Mouse (Mus musculus) kidney, embryonic 14.5 days (tissue): ENCODE data around the gene Thbd. TPM values are rescaled to one million over a fixed set of nuclear protein-coding genes. Genes with fewer than 3 reads are reported as not detected.

Source experiments
- ATAC-seq: fragments of 200-750 bp; cut with Nextera tagmentation; 2 replicates; pipeline ENCODE4 v1.8.0; 2017; ENCODE audit warnings: moderate number of reproducible peaks, mild to moderate bottlenecking, moderate TSS enrichment, moderate library complexity; ENCODE audit not compliant: low FRiP score, low TSS enrichment
- H3K27ac ChIP-seq: fragments of 300-500 bp; sonication (generic); 2 replicates; pipeline ENCODE4 v1.5.1; 2014; ENCODE audit warnings: low read depth, mild to moderate bottlenecking, low read length, moderate library complexity, mixed read lengths
- H3K27me3 ChIP-seq: fragments of 300-500 bp; sonication (generic); 2 replicates; pipeline ENCODE4 v1.6.1; 2014; ENCODE audit warnings: mild to moderate bottlenecking, low read length; ENCODE audit not compliant: control insufficient read depth, insufficient read depth
- H3K36me3 ChIP-seq: fragments of 300-500 bp; sonication (generic); 2 replicates; pipeline ENCODE4 v1.6.1; 2014; ENCODE audit warnings: low read length, mixed read lengths; ENCODE audit not compliant: control insufficient read depth, insufficient read depth
- H3K4me1 ChIP-seq: fragments of 300-500 bp; sonication (generic); 2 replicates; pipeline ENCODE4 v1.6.1; 2014; ENCODE audit warnings: low read length, mixed read lengths; ENCODE audit not compliant: control insufficient read depth, insufficient read depth
- H3K4me2 ChIP-seq: fragments of 300-500 bp; sonication (generic); replicated peaks from 2 replicates; pipeline ENCODE4 v1.6.1; 2014; ENCODE audit warnings: low read depth, mild to moderate bottlenecking, low read length
- H3K4me3 ChIP-seq: fragments of 300-500 bp; sonication (generic); 2 replicates; pipeline ENCODE4 v1.5.1; 2014; ENCODE audit warnings: mild to moderate bottlenecking, low read length
- H3K9ac ChIP-seq: fragments of 300-500 bp; sonication (generic); 2 replicates; pipeline ENCODE4 v1.6.1; 2014; ENCODE audit warnings: low read depth, mild to moderate bottlenecking, low read length, moderate library complexity
- H3K9me3 ChIP-seq: fragments of 300-500 bp; sonication (generic); 2 replicates; pipeline ENCODE4 v1.6.1; 2016; ENCODE audit warnings: low read length; ENCODE audit not compliant: control insufficient read depth
- WGBS: fragments of 180-500 bp; shearing (Covaris S2); extraction: QIAGEN DNeasy Blood & Tissue Kit; methylation state at CpG from one replicate; pipeline ENCODE4 v1.1.7; 2014; 5-methylcytosine and 5-hydroxymethylcytosine counted together
- polyA plus RNA-seq: library from polyadenylated mRNA; unstranded; fragments of >200 nt; fragmentation: Nextera tagmentation; extraction: Ambion mirVana; gene quantifications from 2 replicates; pipeline ENCODE4 v1.2.1, GENCODE M21; 2014

Gene Thbd
- polyA plus RNA-seq, 1 experiment from 2014 or later = 6.7 TPM

GRCm38 (mm10) chr2:148429001-148429505, 21.1 kb upstream of the Thbd start:
- Histone ChIP-seq H3K36me3 (no peaks in the 10 kb centered on the region), H3K27ac (no peak overlapping the region), H3K4me2 (no peak overlapping the region), H3K9me3 (no peaks in the 10 kb centered on the region), H3K27me3 (no peaks in the 10 kb centered on the region), H3K4me3 (no peak overlapping the region), H3K9ac (no peak overlapping the region), H3K4me1 (no peaks in the 10 kb centered on the region)
- no peak for ATAC-seq

DNA sequence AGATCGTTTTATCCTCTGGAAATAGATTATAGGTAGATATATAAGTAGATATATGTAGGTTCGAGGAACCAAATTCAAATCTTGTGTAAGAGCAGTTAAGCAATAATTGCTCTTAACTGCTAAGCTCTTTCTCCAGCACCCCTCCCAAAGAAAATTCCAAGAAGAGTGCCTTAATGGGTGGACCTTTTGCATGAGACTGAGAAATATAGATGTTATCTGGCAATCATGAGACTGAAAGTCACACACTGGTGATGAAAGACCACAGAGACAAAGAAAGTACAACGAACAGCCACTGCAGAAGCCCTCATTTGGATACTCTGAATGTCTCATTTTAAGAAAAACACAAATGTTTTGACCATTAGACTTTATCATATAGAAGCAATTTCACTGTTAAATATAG, 20.5 kb upstream of the Thbd start:
- Histone ChIP-seq H3K4me1 (no peaks in the 10 kb centered on the region), H3K9ac (no peak overlapping the region), H3K4me3 (no peak overlapping the region), H3K4me2 (no peak overlapping the region), H3K36me3 (no peaks in the 10 kb centered on the region), H3K27ac (no peak overlapping the region), H3K27me3 (no peaks in the 10 kb centered on the region), H3K9me3 (no peaks in the 10 kb centered on the region)
- no peak for ATAC-seq
- 76% methylated on average over 3 of the region's 3 CpGs for WGBS

- WGBS = 87% methylated on average over 3 of the region's 3 CpGs
These were observed 19.6 kb upstream of the Thbd start for GRCm38 (mm10) chr2:148427553-148427952.

DNA sequence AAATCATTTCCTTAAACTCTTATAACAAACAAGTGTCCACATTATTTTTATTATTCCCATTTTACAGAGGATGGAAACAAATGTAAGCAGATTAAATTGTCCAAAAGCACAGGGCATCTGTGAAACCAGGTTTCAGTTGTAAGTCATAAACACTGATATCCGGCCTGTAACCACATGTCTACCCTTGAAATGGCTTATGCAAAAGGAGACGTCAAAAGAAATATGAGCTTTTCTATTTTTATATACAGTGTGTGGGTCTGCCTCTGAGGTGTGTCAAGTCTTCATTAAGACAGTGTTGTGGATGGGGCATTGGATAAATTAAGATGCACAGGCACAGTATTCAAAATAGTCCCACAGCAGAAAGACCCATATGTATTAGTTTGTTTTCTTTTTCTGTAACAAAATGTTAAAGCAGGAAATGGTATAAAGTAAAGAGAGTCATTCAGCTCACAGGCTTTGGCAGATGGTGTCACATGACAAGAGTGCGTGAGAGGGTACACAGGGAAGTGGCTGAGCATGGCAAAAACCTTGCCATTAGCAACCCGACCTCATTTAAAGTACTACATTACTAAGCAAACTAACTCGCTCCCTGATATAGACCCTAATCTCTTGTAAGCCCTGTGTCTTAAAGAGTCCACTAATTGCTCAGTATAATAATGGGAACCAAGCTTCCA, 17.9 kb upstream of the Thbd start:
- Histone ChIP-seq H3K9me3 (no peaks in the 10 kb centered on the region), H3K9ac (no peak overlapping the region), H3K4me2 (no peak overlapping the region), H3K27ac (no peak overlapping the region), H3K27me3 (no peaks in the 10 kb centered on the region), H3K4me3 (no peak overlapping the region), H3K36me3 (no peaks in the 10 kb centered on the region), H3K4me1 (no peaks in the 10 kb centered on the region)
- WGBS = 58% methylated on average over 5 of the region's 5 CpGs
- no peak for ATAC-seq

More at GRCm38 (mm10) chr2:148427553-148427952, 19.6 kb upstream of the Thbd start:
- H3K4me1 ChIP-seq = no peaks in the 10 kb centered on the region
- no peak overlapping the region for H3K27ac ChIP-seq
- no peaks in the 10 kb centered on the region for H3K27me3 ChIP-seq
- no peak for ATAC-seq
- H3K4me3 ChIP-seq = no peak overlapping the region
- no peak overlapping the region for H3K9ac ChIP-seq
- H3K9me3 ChIP-seq = no peaks in the 10 kb centered on the region
- no peaks in the 10 kb centered on the region for H3K36me3 ChIP-seq
- H3K4me2 ChIP-seq = no peak overlapping the region

GRCm38 (mm10) chr2:148421706-148422105, 13.7 kb upstream of the Thbd start:
- no peaks in the 10 kb centered on the region for H3K36me3 ChIP-seq
- H3K9ac ChIP-seq = no peak overlapping the region
- H3K9me3 ChIP-seq = no peaks in the 10 kb centered on the region
- no peak overlapping the region for H3K4me2 ChIP-seq
- ATAC-seq = no peak
- 63% methylated on average over 1 of the region's 1 CpGs for WGBS
- H3K27ac ChIP-seq = no peak overlapping the region
- no peaks in the 10 kb centered on the region for H3K27me3 ChIP-seq
- no peak overlapping the region for H3K4me3 ChIP-seq
- no peaks in the 10 kb centered on the region for H3K4me1 ChIP-seq

DNA sequence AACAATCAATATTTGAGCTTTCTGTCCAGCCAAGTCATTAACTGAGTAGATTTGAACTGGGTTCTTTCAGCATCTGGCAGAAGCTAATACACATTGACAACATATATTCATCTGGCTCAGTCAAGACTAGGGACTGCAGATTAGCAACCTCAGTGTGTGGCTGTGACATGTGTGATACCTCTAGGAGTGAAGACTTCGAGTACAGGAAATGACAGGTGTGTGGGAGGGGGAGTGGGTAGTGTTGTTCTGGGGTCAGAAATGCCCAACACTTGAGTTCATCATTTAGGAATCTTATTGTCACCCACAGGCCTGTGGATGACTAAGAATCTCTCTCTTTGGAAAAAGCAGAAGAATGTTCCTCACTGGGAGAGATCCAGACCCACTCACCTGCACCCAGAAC, 13.1 kb upstream of the Thbd start:
- Histone ChIP-seq H3K4me1 (no peaks in the 10 kb centered on the region), H3K27me3 (no peaks in the 10 kb centered on the region), H3K9me3 (no peaks in the 10 kb centered on the region), H3K36me3 (no peaks in the 10 kb centered on the region), H3K27ac (no peak overlapping the region), H3K9ac (no peak overlapping the region), H3K4me2 (no peak overlapping the region), H3K4me3 (no peak overlapping the region)
- whole genome bisulfite sequencing = 47% methylated on average over 1 of the region's 1 CpGs
- no peak for ATAC-seq

DNA sequence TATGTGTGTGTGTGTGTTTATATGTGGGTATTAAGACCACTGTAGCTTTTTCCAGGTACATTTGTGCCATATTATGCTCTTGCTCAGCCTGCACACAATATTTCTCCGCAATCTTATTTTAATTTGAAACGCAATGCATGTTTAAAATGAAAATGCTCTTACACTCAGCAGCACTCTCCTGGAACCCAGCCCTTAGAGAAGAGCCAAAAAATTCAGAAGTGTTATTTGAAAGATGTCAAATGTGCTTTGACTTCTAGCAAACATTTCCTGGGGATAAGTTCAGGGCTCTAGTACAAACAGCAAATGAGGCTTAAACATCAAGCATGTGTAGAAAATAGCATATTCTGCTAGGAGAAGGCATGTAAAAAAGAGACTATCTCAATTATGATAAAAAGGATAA, 11.8 kb upstream of the Thbd start:
- no peak overlapping the region for H3K4me2 ChIP-seq
- no peak for ATAC-seq
- no peak overlapping the region for H3K4me3 ChIP-seq

GRCm38 (mm10) chr2:148419151-148419550, 11.2 kb upstream of the Thbd start:
- H3K27ac ChIP-seq = no peak overlapping the region
- H3K4me2 ChIP-seq = no peak overlapping the region
- H3K9me3 ChIP-seq = no peaks in the 10 kb centered on the region
- H3K27me3 ChIP-seq = no peaks in the 10 kb centered on the region
- no peak overlapping the region for H3K9ac ChIP-seq
- WGBS = 80% methylated on average over 3 of the region's 3 CpGs
- H3K4me1 ChIP-seq = no peaks in the 10 kb centered on the region
- H3K4me3 ChIP-seq = no peak overlapping the region
- H3K36me3 ChIP-seq = no peaks in the 10 kb centered on the region
- ATAC-seq = no peak

More for the DNA sequence above, 11.8 kb upstream of the Thbd start:
- Histone ChIP-seq H3K4me1 (no peaks in the 10 kb centered on the region), H3K9ac (no peak overlapping the region), H3K36me3 (no peaks in the 10 kb centered on the region), H3K27ac (no peak overlapping the region), H3K9me3 (no peaks in the 10 kb centered on the region), H3K27me3 (no peaks in the 10 kb centered on the region)
- WGBS = 87% methylated on average over 2 of the region's 2 CpGs

DNA sequence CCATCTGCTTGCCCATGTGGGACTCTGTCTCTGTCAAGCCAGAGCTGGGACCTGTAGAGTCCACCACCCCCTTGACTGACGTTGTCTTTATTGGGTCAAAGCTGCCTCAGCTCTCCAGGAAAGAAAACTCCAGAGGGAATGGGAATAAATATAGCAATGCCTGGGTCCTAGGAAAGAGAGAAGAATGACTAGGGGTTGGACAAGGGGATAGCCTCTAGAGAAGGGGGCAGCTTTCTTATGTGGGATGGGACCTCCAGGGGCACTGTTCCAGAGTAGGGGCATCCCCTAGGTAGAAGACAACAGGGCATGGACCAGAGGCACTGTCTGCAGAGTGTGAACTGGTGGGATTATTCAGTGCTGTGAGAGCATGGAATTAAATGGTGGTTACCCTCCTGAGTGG, 1.8 kb upstream of the Thbd start:
- H3K27me3 ChIP-seq = peaks cover 22% of the 10 kb centered on the region
- H3K4me3 ChIP-seq = no peak overlapping the region
- no peak overlapping the region for H3K9ac ChIP-seq
- H3K4me2 ChIP-seq = no peak overlapping the region
- ATAC-seq = no peak
- WGBS = 83% methylated on average over 1 of the region's 1 CpGs
- H3K4me1 ChIP-seq = peaks cover 16% of the 10 kb centered on the region
- no peaks in the 10 kb centered on the region for H3K9me3 ChIP-seq
- H3K36me3 ChIP-seq = no peaks in the 10 kb centered on the region
- no peak overlapping the region for H3K27ac ChIP-seq
